Mouse (Mus musculus): ENCODE data around the gene Rpl3. TPM values are rescaled to one million over a fixed set of nuclear protein-coding genes. Genes with fewer than 3 reads are reported as not detected.

Rpl3 gene
- polyA plus RNA-seq, 1 experiment, result 428 TPM

DNA sequence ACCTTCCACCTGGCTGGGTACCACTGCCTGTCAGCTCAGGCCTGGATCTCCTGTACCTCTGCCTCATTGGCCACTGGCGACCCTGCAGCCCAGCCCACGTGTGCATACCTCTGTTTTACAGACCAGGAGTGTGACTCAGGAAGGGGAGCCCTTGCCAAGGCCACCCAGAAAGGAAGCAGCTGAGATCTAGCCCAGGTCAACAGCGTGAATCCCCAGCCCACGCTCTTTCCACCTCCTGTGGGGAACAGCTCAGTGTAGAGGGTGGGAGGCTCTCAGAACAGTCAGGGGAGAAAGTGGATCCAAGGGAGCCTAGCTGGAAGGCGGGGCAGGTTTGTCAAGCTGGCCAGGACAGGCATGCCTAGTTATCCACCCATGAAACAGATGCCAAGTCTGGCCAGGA lies 28.8 kb downstream of the Rpl3 start:
- 48% methylated on average over 5 of the region's 5 CpGs for WGBS
- Histone ChIP-seq H3K4me1 (ENCODE audit: control insufficient read depth, insufficient read depth, low read length) (no peaks in the 10 kb centered on the region), H3K4me3 (replicated peaks; ENCODE audit: extremely low read depth, low read depth, low read length) (no peak overlapping the region)
- no peak for DNase-seq
- TF ChIP-seq POLR2A (IDR thresholded peaks at IDR 0.05; ENCODE audit: borderline replicate concordance, extremely low read depth, low read depth, low read length), result no peak
- no peak for TF ChIP-seq CTCF (IDR thresholded peaks at IDR 0.05; ENCODE audit: insufficient read depth, low read length)

DNA sequence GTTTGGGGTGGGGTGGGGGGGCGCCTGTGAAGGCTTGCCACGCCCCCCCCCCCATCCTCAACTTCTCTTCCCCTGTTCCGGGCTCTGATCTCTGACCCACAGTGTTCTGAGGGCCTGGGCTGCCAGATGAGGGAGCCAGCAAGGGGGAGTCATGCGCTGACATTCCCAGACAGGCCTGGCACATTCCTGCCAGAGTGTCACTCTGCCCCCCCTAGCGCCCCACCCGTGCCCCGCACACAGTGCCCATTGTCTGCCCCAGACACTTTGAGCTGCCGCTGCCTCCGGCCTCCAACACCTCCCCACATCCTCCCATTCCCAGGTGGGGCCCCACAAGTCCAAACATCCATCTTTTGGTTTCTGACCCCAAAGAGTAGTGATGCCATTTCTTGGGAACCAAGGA lies 29.3 kb downstream of the Rpl3 start:
- no peak overlapping the region for H3K4me3 ChIP-seq (replicated peaks; ENCODE audit: extremely low read depth, low read depth, low read length)
- no peak for TF ChIP-seq POLR2A (IDR thresholded peaks at IDR 0.05; ENCODE audit: borderline replicate concordance, extremely low read depth, low read depth, low read length)
- TF ChIP-seq CTCF (IDR thresholded peaks at IDR 0.05; ENCODE audit: insufficient read depth, low read length), result no peak
- WGBS, result 55% methylated on average over 8 of the region's 9 CpGs
- no peaks in the 10 kb centered on the region for H3K4me1 ChIP-seq (ENCODE audit: control insufficient read depth, insufficient read depth, low read length)
- no peak for DNase-seq

DNA sequence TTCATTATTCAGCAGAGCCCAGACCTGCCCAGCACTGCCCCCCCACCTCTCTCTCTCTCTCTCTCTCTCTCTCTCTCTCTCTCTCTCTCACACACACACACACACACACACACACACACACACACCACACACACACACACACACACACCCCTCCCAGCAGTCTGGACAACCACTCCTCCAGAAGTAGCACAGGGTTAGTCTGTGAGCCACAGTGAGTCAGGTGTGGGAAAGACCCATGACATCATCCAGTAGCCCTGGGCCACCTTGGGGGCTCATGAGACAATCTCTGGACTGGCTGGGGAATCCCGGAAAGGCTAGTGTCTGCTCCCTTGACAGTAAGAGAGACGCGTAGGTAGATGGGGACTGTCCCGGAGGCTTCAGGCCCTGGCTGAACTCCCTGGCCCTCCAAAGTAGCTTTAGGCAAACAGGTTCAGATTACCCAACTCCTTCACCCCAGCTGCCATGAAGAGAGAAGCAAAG lies 30.6 kb downstream of the Rpl3 start:
- Histone ChIP-seq H3K4me1 (ENCODE audit: control insufficient read depth, insufficient read depth, low read length) (no peaks in the 10 kb centered on the region), H3K4me3 (replicated peaks; ENCODE audit: extremely low read depth, low read depth, low read length) (no peak overlapping the region)
- DNase-seq, result no peak
- TF ChIP-seq CTCF (IDR thresholded peaks at IDR 0.05; ENCODE audit: insufficient read depth, low read length) (no peak), POLR2A (IDR thresholded peaks at IDR 0.05; ENCODE audit: borderline replicate concordance, extremely low read depth, low read depth, low read length) (no peak)
- 74% methylated on average over 4 of the region's 4 CpGs for WGBS

DNA sequence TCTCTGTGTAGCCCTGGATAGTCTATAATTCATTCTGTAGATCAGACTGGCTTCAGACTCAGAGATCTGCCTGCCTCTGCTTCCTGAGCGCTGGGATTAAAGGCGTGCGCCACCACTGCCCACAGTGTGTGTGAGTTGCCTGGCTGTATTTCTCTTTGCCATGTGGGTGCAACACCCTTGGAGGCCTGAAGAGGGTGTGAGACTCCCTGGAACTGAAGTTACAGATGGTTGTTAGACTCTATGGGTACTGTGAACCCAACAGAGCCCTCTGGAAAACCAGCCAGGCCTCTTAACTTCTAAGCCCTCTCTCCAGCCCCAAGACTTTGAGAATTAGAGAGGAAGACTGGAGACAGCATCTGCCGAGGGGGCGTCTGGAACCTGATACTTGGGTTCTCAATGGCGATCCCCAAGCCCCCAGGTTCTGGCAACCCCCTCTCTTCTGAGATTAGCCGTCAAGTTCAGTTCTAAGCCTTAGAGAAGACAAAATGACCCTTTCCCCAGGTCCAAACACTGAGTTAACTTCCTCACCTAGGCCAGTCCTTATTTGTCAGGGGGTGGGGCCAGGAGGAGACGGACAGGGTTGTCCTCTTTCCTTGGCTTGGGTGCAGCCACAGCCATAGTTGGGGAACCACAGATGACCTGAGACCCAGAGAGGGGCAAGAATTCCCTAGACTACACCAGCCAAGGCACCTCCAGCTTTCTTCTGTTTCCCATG lies 31.2 kb downstream of the Rpl3 start:
- Histone ChIP-seq H3K4me1 (ENCODE audit: control insufficient read depth, insufficient read depth, low read length) (no peaks in the 10 kb centered on the region), H3K4me3 (replicated peaks; ENCODE audit: extremely low read depth, low read depth, low read length) (no peak overlapping the region)
- no peak for TF ChIP-seq CTCF (IDR thresholded peaks at IDR 0.05; ENCODE audit: insufficient read depth, low read length)
- no peak for TF ChIP-seq POLR2A (IDR thresholded peaks at IDR 0.05; ENCODE audit: borderline replicate concordance, extremely low read depth, low read depth, low read length)
- WGBS, result 91% methylated on average over 8 of the region's 8 CpGs
- DNase-seq, result no peak

DNA sequence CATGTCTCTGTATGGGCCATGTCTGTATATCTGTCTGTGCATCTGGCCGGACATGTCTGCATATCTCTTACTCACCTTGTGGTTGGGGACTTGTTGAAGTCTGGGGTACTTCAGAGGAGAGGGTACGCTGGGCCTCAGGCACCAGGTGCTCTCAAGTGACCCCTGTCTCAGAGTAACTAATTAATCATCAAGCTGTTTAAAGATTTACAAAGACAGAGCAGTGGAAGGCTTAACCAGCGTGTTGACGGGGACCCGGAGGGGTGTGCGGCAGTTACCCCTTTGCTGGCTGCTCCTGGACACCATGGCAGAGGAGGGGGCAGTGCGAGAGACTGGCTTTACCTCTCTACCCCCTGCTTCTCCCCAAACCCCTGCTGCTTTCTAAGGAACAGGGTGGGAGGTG lies 32.1 kb downstream of the Rpl3 start:
- Histone ChIP-seq H3K4me3 (replicated peaks; ENCODE audit: extremely low read depth, low read depth, low read length) (no peak overlapping the region), H3K4me1 (ENCODE audit: control insufficient read depth, insufficient read depth, low read length) (no peaks in the 10 kb centered on the region)
- TF ChIP-seq CTCF (IDR thresholded peaks at IDR 0.05; ENCODE audit: insufficient read depth, low read length), result no peak
- TF ChIP-seq POLR2A (IDR thresholded peaks at IDR 0.05; ENCODE audit: borderline replicate concordance, extremely low read depth, low read depth, low read length), result no peak
- no peak for DNase-seq
- WGBS, result 71% methylated on average over 7 of the region's 7 CpGs

DNA sequence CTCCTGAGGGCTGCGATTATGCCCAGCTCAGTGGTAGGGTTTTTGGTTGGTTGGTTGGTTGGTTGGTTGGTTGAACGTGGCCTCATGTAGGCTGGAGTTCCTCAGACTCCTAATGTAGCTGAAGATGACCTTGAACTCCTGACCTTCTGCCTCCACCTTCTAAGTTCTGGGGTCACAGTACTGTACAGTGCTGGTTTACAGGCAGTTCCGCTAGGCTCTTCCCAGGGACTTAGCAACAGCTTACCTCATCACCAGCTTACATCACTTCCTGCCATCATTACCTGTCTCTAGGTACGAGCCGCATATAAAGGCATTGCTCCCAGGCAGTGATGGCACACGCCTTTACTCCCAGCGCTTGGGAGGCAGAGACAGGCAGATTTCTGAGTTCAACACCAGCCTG lies 33.5 kb downstream of the Rpl3 start:
- WGBS, result 88% methylated on average over 7 of the region's 7 CpGs

DNA sequence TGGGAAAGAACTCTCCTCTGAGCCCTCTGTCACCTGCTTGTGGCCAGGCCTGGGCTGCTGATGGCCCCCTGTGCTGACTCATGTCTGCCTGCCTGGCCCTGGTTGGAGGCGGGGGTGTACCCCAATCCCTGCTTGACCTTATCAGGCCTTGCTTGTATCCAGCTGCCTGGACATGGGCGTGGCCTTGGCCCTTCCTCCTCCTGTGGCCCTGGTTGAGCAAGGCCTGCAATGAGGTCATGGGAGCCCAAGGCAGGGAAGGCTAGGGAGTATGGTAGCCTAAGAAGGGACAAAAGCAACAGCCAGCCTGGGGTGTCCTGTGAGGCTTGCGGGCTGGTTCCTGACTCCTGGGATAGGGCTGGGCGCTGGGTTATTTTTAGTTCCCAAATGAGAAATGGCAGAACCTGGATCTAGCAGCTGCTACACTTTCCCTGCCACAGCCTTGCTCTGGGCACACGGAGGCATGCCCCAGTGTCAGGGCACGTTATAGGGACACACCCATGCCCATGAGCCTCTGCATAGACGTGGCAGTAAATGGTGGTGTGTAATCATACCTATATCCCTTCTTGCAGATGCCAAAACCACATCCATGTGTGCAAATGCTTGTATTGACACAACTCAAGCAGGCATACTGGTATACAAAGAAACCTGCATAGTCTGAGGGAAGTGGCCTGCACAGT lies 37.5 kb downstream of the Rpl3 start:
- Histone ChIP-seq H3K4me3 (replicated peaks; ENCODE audit: extremely low read depth, low read depth, low read length) (no peak overlapping the region), H3K4me1 (ENCODE audit: control insufficient read depth, insufficient read depth, low read length) (peaks cover 9% of the 10 kb centered on the region; the same call in 1 of the 2 replicates)
- peak; percentile 49 for DNase-seq
- no peak for TF ChIP-seq POLR2A (IDR thresholded peaks at IDR 0.05; ENCODE audit: borderline replicate concordance, extremely low read depth, low read depth, low read length)
- 70% methylated on average over 7 of the region's 7 CpGs for WGBS

More for the DNA sequence above, 33.5 kb downstream of the Rpl3 start:
- TF ChIP-seq POLR2A (IDR thresholded peaks at IDR 0.05; ENCODE audit: borderline replicate concordance, extremely low read depth, low read depth, low read length), result no peak
- TF ChIP-seq CTCF (IDR thresholded peaks at IDR 0.05; ENCODE audit: insufficient read depth, low read length), result no peak
- Histone ChIP-seq H3K4me1 (ENCODE audit: control insufficient read depth, insufficient read depth, low read length) (peaks cover 6% of the 10 kb centered on the region; the same call in 1 of the 2 replicates), H3K4me3 (replicated peaks; ENCODE audit: extremely low read depth, low read depth, low read length) (no peak overlapping the region)
- no peak for DNase-seq

DNA sequence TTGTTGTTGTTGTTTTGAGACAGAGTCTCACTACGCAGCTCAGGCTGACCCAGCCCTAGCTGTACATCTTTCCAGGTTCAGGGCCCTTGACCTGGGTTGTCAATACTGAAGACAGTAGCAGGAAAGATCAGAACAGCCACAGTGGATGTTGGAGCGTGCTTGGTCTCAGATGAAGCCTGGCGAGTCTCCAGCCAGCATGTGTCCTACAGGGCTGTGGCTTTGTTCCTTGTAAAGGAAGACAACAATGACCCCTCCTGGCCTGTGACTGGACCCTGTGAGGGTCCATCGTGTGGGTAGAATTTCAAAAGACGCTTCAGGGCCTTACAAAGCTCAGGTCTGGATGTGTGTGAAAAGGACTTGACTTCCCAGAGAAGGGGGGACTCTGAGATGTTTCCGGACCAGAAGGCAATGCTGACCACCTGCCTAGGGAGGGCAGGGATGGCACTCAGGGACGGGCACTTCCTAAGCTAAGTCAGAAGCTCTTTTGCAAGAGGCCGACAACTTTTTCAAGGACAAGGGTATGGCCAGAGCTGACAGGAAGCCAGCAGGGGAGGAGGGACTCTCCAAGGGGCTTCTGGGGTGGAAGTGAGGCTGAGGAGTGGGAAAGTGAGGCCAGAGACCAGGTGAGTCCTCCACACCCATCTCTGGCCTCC lies 38.2 kb downstream of the Rpl3 start:
- TF ChIP-seq POLR2A (IDR thresholded peaks at IDR 0.05; ENCODE audit: borderline replicate concordance, extremely low read depth, low read depth, low read length), result no peak
- TF ChIP-seq CTCF (IDR thresholded peaks at IDR 0.05; ENCODE audit: insufficient read depth, low read length), result peak; percentile 40; the same call in 1 of the 2 replicates
- H3K4me3 ChIP-seq (replicated peaks; ENCODE audit: extremely low read depth, low read depth, low read length), result no peak overlapping the region
- WGBS, result 52% methylated on average over 8 of the region's 8 CpGs
- DNase-seq, result no peak
- peaks cover 9% of the 10 kb centered on the region; the same call in 1 of the 2 replicates for H3K4me1 ChIP-seq (ENCODE audit: control insufficient read depth, insufficient read depth, low read length)

DNA sequence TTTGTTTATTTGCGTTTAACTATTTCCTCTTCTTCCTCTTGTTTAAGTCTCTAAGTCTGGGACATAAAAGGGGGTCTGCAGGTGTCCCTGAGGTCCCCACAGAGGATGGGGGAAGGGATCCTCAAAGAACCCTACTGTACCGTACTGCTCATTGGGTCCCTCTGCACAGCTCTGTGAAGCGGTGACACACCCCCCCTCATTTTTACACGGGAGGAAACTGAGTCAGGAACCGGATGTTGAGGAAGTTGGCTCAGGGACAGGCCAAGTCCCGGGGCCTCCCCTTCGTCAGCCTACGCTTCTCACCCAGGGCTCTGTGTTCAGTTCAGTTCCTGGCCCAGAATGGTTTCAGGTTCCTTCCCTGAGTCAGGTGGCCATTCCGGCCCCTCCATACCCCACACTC lies 39.9 kb downstream of the Rpl3 start:
- 48% methylated on average over 9 of the region's 9 CpGs for WGBS
- no peak for DNase-seq
- peaks cover 9% of the 10 kb centered on the region; the same call in 1 of the 2 replicates for H3K4me1 ChIP-seq (ENCODE audit: control insufficient read depth, insufficient read depth, low read length)
- no peak overlapping the region for H3K4me3 ChIP-seq (replicated peaks; ENCODE audit: extremely low read depth, low read depth, low read length)
- TF ChIP-seq CTCF (IDR thresholded peaks at IDR 0.05; ENCODE audit: insufficient read depth, low read length), result no peak
- TF ChIP-seq POLR2A (IDR thresholded peaks at IDR 0.05; ENCODE audit: borderline replicate concordance, extremely low read depth, low read depth, low read length), result no peak
